Mouse (Mus musculus): ENCODE measurements around the gene Col23a1.

GRCm38 (mm10) chr11:51334017-51334416 lies 44.3 kb downstream of the Col23a1 start:
- TF ChIP-seq POLR2AphosphoS2 (IDR thresholded peaks at IDR 0.05; ENCODE audit: insufficient read length, low read depth) (no peak), POLR2A (IDR thresholded peaks at IDR 0.05; ENCODE audit: insufficient read length, low read depth) (no peak), USF1 (IDR thresholded peaks at IDR 0.05; ENCODE audit: low read depth) (no peak), TCF12 (IDR thresholded peaks at IDR 0.05; ENCODE audit: insufficient read depth, poor library complexity, severe bottlenecking) (no peak), MYOD1 (IDR thresholded peaks at IDR 0.05; ENCODE audit: control insufficient read depth in 1 of 3, insufficient read length in 2 of 3, low read depth in 2 of 3) (no peak), E2F4 (IDR thresholded peaks at IDR 0.05; ENCODE audit: insufficient read depth) (no peak), MAX (IDR thresholded peaks at IDR 0.05; ENCODE audit: low read depth) (no peak), TCF3 (IDR thresholded peaks at IDR 0.05; ENCODE audit: insufficient read length, low read depth) (no peak)

All from myocyte (in vitro differentiated cells).